Mouse (Mus musculus) ES-Bruce4 (cell line): ENCODE measurements around the gene Podn. TPM values are rescaled to one million over a fixed set of nuclear protein-coding genes. Genes with fewer than 3 reads are reported as not detected.

Experiments
- H3K27ac ChIP-seq: 2 replicates; pipeline ENCODE4 v1.5.1; 2012; ENCODE audit warnings: low read length, inconsistent platforms; ENCODE audit not compliant: insufficient read depth
- H3K27me3 ChIP-seq: 2 replicates; pipeline ENCODE4 v1.6.1; 2012; ENCODE audit warnings: mild to moderate bottlenecking, low read length, inconsistent platforms; ENCODE audit not compliant: control insufficient read depth, poor library complexity, insufficient read depth, severe bottlenecking
- H3K36me3 ChIP-seq: 2 replicates; pipeline ENCODE4 v1.6.1; 2012; ENCODE audit warnings: inconsistent platforms, mild to moderate bottlenecking, low read length, moderate library complexity; ENCODE audit not compliant: control insufficient read depth, poor library complexity, insufficient read depth, severe bottlenecking
- H3K4me1 ChIP-seq: one replicate; pipeline ENCODE4 v1.8.1; 2011; ENCODE audit warnings: low read length; ENCODE audit not compliant: control insufficient read depth, insufficient read depth
- H3K4me3 ChIP-seq: 2 replicates; pipeline ENCODE4 v1.5.1; 2011; ENCODE audit warnings: low read depth, mild to moderate bottlenecking, low read length
- H3K9ac ChIP-seq: 2 replicates; pipeline ENCODE4 v1.6.1; 2012; ENCODE audit warnings: low read depth, mild to moderate bottlenecking, inconsistent platforms; ENCODE audit not compliant: poor library complexity, severe bottlenecking
- H3K9me3 ChIP-seq: replicated peaks from 2 replicates; pipeline ENCODE4 v1.6.1; 2012; ENCODE audit warnings: mild to moderate bottlenecking, low read length, inconsistent platforms; ENCODE audit not compliant: control insufficient read depth, poor library complexity, insufficient read depth, severe bottlenecking
- CTCF ChIP-seq: IDR thresholded peaks from one replicate; pipeline ENCODE4 v1.8.1; 2011; ENCODE audit warnings: low read depth, low read length
- EP300 ChIP-seq: IDR thresholded peaks from 2 replicates; pipeline ENCODE4 v1.6.1; 2011; ENCODE audit warnings: low read depth, low read length; ENCODE audit not compliant: insufficient read depth
- POLR2A ChIP-seq: IDR thresholded peaks from one replicate; pipeline ENCODE4 v1.8.1; 2011; ENCODE audit warnings: low read length; ENCODE audit not compliant: insufficient read depth
- polyA plus RNA-seq: library from polyadenylated mRNA; stranded (reverse); fragments of >200 nt; gene quantifications from 2 replicates; pipeline ENCODE4 v1.2.4, GENCODE M21; 2011; ENCODE audit warnings: low read depth; ENCODE audit not compliant: missing spikeins, insufficient read depth, insufficient read length

Podn gene
- polyA plus RNA-seq, 1 experiment: 3.3 TPM

GRCm38 (mm10) chr4:107988931-107989330, 107.3 kb downstream of the Podn start:
- Histone ChIP-seq H3K9me3 (no peaks in the 10 kb centered on the region), H3K36me3 (no peaks in the 10 kb centered on the region), H3K27me3 (no peaks in the 10 kb centered on the region), H3K9ac (no peak overlapping the region), H3K27ac (no peak overlapping the region), H3K4me3 (no peak overlapping the region), H3K4me1 (peaks cover 4% of the 10 kb centered on the region)
- TF ChIP-seq EP300 (no peak), POLR2A (no peak), CTCF (no peak)

GRCm38 (mm10) chr4:107986386-107987168, 109.7 kb downstream of the Podn start:
- Histone ChIP-seq H3K9me3 (no peaks in the 10 kb centered on the region), H3K27ac (no peak overlapping the region), H3K36me3 (no peaks in the 10 kb centered on the region), H3K9ac (no peak overlapping the region), H3K4me3 (no peak overlapping the region), H3K27me3 (no peaks in the 10 kb centered on the region), H3K4me1 (no peaks in the 10 kb centered on the region)
- no peak for TF ChIP-seq CTCF
- no peak for TF ChIP-seq EP300
- no peak for TF ChIP-seq POLR2A

- Histone ChIP-seq H3K4me3 (no peak overlapping the region), H3K9ac (no peak overlapping the region), H3K36me3 (no peaks in the 10 kb centered on the region), H3K9me3 (no peaks in the 10 kb centered on the region), H3K4me1 (no peaks in the 10 kb centered on the region), H3K27me3 (no peaks in the 10 kb centered on the region), H3K27ac (no peak overlapping the region)
- TF ChIP-seq CTCF (no peak), EP300 (no peak), POLR2A (no peak)
These were observed 110.4 kb downstream of the Podn start for GRCm38 (mm10) chr4:107985812-107986211.

- no peaks in the 10 kb centered on the region for H3K27me3 ChIP-seq
- no peaks in the 10 kb centered on the region for H3K4me1 ChIP-seq
- no peaks in the 10 kb centered on the region for H3K9me3 ChIP-seq
- TF ChIP-seq CTCF (no peak), POLR2A (no peak), EP300 (no peak)
- H3K36me3 ChIP-seq: no peaks in the 10 kb centered on the region
- no peak overlapping the region for H3K27ac ChIP-seq
- H3K4me3 ChIP-seq: no peak overlapping the region
- no peak overlapping the region for H3K9ac ChIP-seq
These were observed 111.8 kb downstream of the Podn start for GRCm38 (mm10) chr4:107984282-107984981.

- no peak for TF ChIP-seq EP300
- no peak for TF ChIP-seq POLR2A
- TF ChIP-seq CTCF: no peak
- H3K27me3 ChIP-seq: no peaks in the 10 kb centered on the region
- H3K9ac ChIP-seq: no peak overlapping the region
- H3K4me3 ChIP-seq: no peak overlapping the region
- H3K9me3 ChIP-seq: no peaks in the 10 kb centered on the region
- H3K27ac ChIP-seq: no peak overlapping the region
- no peaks in the 10 kb centered on the region for H3K36me3 ChIP-seq
- H3K4me1 ChIP-seq: no peaks in the 10 kb centered on the region
These were observed 112.5 kb downstream of the Podn start for GRCm38 (mm10) chr4:107983717-107984116.
